Mouse (Mus musculus) mouse embryonic stem cell (cell line): Measurements from ENCODE around the gene Spns3.

Experiments used
- in situ Hi-C, 2 experiments: fragments of 300-500 bp; cut with MboI; formaldehyde crosslinking; loops; 1 replicate in 1 of 2; 3 replicates in 1 of 2; pipeline ENCODE4 v1.14.3; 2019 to 2020; ENCODE audit warnings: low sequenced_read_pairs in 2 of 2, low pct_unique_long_range_greater_than_20kb in 1 of 2, mixed read lengths in 1 of 2; ENCODE audit not compliant: unreplicated experiment in 1 of 2

Spns3 gene

GRCm38 (mm10) chr11:72531144-72531543 is 19.2 kb downstream of the Spns3 start:
- in situ Hi-C loops: loop anchor here (10.0 to 25.0 kb wide), 2 partner anchors 186 to 194 kb away; no protein-coding TSS in a partner anchor

GRCm38 (mm10) chr11:72526190-72526589 is 24.1 kb downstream of the Spns3 start:
- in situ Hi-C loops: loop anchor here in 1 of 2 experiments (25.0 kb wide), 1 partner anchor 189 kb away; no protein-coding TSS in a partner anchor

GRCm38 (mm10) chr11:72523711-72524110 is 26.6 kb downstream of the Spns3 start:
- in situ Hi-C loops: no loop called here

- in situ Hi-C loops: no loop called here
These were observed 27.7 kb downstream of the Spns3 start for GRCm38 (mm10) chr11:72522616-72523041.

GRCm38 (mm10) chr11:72521598-72522541 is 28.4 kb downstream of the Spns3 start:
- in situ Hi-C loops: no loop called here

GRCm38 (mm10) chr11:72519895-72520294 is 30.4 kb downstream of the Spns3 start:
- in situ Hi-C loops: no loop called here

GRCm38 (mm10) chr11:72519189-72519588 is 31.1 kb downstream of the Spns3 start:
- in situ Hi-C loops: no loop called here

- in situ Hi-C loops: no loop called here
These were observed 31.9 kb downstream of the Spns3 start for GRCm38 (mm10) chr11:72518449-72518848.

GRCm38 (mm10) chr11:72514967-72515366 is 35.3 kb downstream of the Spns3 start:
- in situ Hi-C loops: no loop called here

GRCm38 (mm10) chr11:72508651-72509050 is 41.7 kb downstream of the Spns3 start:
- in situ Hi-C loops: no loop called here

GRCm38 (mm10) chr11:72507651-72508050 is 42.7 kb downstream of the Spns3 start:
- in situ Hi-C loops: no loop called here

GRCm38 (mm10) chr11:72504016-72504797 is 46.1 kb downstream of the Spns3 start:
- in situ Hi-C loops: no loop called here

GRCm38 (mm10) chr11:72503501-72503921 is 46.8 kb downstream of the Spns3 start:
- in situ Hi-C loops: no loop called here

GRCm38 (mm10) chr11:72502236-72502635 is 48.1 kb downstream of the Spns3 start:
- in situ Hi-C loops: no loop called here

GRCm38 (mm10) chr11:72501426-72502002 is 48.8 kb downstream of the Spns3 start:
- in situ Hi-C loops: no loop called here

GRCm38 (mm10) chr11:72500139-72500538 is 50.2 kb downstream of the Spns3 start:
- in situ Hi-C loops: no loop called here

- in situ Hi-C loops: no loop called here
These were observed 52.9 kb downstream of the Spns3 start for GRCm38 (mm10) chr11:72497367-72497766.

GRCm38 (mm10) chr11:72496775-72497174 is 53.5 kb downstream of the Spns3 start:
- in situ Hi-C loops: no loop called here

GRCm38 (mm10) chr11:72496066-72496465 is 54.2 kb downstream of the Spns3 start:
- in situ Hi-C loops: no loop called here
